Mouse (Mus musculus): Measurements from ENCODE around the gene Adcy7. TPM values are rescaled to one million over a fixed set of nuclear protein-coding genes. Genes with fewer than 3 reads are reported as not detected.

Adcy7 gene
- total RNA-seq, 4 experiments from 2014 or later = 6.4 to 28.7 (median 14.2) TPM

- DNase-seq = no peak
Measured at GRCm38 (mm10) chr8:88274090-88274489, 1.9 kb downstream of the Adcy7 start.

GRCm38 (mm10) chr8:88279220-88279619 is 7.0 kb downstream of the Adcy7 start:
- no peak for DNase-seq

DNA sequence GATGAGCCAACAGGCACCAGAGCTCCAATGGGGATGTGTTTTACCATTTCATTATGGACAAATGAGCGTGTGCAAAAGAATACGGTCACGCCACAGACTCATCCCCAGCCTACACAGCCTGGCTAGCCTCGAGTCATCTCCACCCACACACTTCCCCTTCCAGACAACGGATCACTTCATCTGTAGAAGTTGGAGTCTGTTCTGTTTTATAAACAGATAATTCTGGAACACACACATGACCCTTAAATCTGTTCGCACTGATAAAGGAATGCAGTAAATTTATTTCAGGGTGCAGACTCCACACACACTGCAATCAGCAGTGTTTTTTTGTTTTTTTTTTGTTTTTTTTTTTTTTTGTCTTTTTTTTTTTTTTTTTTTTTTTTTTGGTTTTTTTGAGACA is 7.5 kb downstream of the Adcy7 start:
- no peak for DNase-seq

DNA sequence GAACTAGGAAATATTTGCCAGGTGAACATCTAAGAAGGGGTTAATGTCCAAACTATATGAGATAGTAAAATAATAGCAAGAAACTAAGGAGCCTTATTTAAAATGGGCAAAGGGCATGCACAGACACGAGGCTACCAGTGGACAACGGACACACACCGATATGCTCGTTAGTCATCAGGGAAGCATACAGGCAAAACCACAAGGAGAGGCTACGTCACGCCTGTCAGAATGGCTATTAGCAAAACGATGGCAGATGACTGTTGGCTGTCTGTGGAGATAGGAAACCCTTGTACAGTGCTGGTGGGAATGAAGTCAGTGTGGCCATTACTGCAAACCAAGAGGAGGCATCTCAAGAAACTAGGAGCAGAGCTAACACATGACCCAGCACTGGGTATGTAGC is 8.7 kb downstream of the Adcy7 start:
- DNase-seq = no peak

GRCm38 (mm10) chr8:88282684-88283083 is 10.5 kb downstream of the Adcy7 start:
- DNase-seq = peak; percentile 92

DNA sequence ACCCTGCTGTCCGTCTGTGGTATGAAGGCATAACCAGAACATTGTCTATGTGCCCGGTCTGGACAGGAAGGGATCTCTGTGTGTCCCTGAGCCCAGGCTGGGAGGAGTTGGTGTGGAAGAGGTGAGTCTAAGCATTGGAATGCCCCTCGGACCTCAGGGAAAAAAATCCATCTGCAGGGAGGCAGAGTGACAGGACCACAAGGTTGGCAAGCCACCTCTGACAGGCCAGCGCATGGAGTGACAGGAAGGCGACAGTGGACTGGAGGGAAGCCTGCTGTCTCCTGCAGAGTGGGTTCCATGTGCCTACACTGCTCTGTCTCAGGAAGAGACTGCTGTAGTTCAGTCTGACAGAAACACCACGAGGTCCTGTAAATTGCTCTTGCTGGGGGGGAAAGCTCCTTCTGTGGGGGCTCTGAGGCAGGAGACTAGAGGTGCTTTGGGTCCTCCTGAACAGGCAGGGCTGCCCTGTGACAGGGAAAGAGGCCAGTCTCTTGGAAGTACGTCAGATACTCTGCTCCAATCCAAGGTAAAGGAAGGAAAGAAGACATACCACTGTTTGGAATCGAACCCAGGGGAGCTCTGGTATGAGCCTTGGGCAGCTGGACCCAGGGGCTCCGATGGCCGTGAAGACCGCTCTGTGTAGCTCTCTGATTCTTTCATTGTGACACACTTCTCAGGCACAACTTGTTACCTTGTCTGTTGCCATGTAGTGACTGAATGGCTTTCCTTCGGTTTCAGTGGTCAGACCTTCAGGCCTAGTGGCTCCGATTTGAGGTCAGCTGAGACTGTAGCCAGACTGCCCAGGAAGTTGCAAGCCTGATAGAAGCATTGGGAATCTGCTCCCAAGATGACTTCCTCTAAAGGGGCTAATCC is 11.3 kb downstream of the Adcy7 start:
- no peak for DNase-seq

DNA sequence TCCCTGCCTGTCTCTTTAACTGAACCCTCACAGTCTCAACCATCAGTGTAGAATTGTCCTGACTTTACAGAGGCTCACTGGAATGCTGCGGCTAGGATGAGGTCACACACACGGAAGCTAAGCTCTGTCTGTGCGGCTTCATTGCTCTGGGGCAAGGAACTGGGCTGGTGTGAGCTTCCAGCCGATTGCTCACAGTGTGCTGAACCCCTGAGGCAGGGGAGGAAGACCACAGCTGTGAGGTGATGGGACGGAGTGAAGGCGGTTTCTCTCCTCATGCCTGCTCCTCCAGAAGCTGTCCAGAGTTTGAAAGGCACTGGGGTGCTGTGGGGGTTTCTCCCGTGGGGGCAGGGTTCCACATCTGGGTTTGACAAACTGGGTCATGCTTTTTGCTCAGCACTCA is 12.5 kb downstream of the Adcy7 start:
- no peak for DNase-seq

GRCm38 (mm10) chr8:88285469-88286356 is 13.5 kb downstream of the Adcy7 start:
- DNase-seq = no peak

DNA sequence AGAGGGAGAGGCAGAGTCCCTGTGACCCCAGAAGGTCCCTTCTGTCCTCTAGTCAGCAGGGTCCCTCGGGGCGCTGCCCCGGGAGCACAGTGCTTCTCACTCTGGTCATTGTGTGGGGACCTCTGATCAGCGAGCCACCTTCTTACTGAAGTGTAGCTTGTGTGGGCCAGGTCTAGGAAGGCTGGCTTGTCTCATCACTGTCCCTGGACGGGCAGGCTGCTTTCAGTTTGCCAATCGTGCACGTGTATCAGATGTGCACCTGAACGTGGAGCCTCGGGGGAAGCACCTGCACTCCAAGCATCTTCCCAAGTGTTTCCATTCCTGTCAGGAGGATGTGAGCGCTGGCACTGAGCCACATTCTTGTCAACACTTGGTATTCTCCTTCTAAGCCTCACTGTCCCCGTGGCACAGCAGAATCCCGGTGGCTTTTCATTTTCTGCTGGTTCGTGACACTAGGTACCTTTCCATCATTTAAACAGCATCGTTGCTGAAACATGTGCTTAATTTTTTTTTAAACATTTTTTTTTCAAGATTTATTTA is 14.3 kb downstream of the Adcy7 start:
- no peak for DNase-seq

- DNase-seq = no peak
Measured at GRCm38 (mm10) chr8:88288622-88289242, 16.5 kb downstream of the Adcy7 start.

DNA sequence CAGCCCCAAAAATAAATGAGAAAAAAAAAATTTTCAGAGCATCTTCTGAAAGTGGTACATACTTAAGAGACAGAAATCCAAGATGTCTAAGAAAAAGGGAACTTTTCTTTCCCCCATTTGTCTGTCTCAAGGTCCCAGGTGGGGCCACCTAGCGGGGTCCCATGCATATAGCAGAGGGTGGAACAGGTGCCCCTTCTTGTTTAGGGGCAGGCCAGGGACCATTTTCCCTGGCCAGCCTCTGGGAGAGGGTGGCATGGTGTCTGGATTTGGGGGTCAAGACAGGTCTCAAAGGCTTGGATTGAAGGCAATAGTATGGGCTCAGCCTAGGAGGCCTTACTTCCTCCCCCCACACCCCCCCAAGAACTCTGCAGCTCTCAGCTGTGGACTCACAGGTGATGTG is 17.7 kb downstream of the Adcy7 start:
- no peak for DNase-seq

GRCm38 (mm10) chr8:88290326-88291304 is 18.4 kb downstream of the Adcy7 start:
- DNase-seq = no peak

GRCm38 (mm10) chr8:88291305-88291690 is 19.1 kb downstream of the Adcy7 start:
- no peak for DNase-seq

DNA sequence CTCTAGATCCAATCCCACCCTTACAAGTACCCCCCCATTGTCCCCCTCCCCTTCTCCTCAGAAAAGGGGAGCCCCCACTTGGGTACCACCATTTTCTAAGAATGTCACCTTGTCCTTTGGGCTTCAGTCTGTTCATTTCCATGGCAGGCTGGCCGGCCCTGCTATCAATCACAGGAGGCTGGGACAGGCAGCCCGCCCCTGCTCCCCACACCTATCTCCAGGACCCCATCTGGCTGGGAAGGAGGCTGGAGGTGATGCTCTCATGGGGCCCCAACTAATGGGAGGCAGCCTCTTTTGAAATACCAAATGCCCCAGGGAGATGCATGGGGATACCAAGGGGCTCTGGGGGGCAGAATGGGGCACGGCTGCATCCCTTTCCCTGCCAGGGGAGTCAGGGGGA is 20.7 kb downstream of the Adcy7 start:
- no peak for DNase-seq

GRCm38 (mm10) chr8:88293590-88294356 is 21.6 kb downstream of the Adcy7 start:
- no peak for DNase-seq

- no peak for DNase-seq
Measured at GRCm38 (mm10) chr8:88294977-88295376, 22.8 kb downstream of the Adcy7 start.

- DNase-seq = no peak
Measured at GRCm38 (mm10) chr8:88297976-88298732, 26.0 kb downstream of the Adcy7 start.

DNA sequence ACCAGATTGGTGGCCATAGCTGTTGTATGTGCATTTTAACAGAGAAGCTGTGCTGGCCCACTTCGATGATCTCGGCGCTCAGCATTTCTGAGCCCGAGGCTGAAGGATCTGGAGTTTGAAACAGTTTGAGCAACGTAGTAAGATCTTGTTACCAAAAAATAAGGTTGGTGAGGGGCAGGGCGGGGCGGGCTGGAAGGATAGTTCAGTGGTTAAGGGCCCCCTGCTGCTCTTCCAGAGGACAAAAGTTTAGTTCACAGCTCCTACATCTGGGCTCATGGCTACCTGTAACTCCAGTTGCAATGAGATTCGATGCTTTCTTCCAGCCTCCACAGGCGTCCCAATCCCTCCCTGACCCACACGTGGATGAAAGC is 26.5 kb downstream of the Adcy7 start:
- DNase-seq = no peak

DNA sequence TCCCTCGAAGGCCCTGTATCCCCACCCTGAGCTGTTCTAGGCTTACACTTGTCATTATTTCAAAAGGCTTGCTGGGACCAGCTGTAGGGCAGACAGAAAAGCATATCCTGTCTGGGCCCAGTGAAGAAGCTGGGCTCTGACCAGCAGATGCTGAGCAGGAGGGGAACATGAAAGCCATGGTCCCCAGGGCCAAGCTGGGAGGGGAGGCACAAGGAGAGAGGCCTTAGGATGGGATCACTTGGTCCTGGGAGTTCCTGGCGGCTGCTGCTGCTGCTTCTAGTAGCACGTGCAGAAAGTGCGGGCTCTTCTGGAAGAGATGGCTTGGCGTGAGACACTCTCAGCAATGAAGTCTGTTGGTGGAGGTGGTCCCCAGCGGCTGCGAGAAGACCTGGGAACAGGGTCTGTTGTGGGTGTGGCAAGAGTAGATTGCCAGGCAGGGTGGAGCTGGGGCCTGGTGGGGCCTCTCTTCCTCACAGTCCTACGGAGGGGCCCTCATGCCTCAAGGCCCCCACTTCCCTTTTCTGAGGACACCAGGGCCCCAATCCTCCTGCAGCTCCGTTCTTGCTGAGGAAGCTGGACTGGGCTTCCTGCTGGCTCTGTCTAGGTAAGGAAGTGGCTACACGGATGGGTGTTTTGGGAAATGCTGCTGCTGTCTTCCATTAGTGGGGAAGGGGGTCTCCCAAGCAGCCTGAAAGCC is 27.9 kb downstream of the Adcy7 start:
- DNase-seq = no peak

Measured in adrenal gland, adult 8-10 months (tissue).